Mouse (Mus musculus): Measurements from ENCODE around the gene Ankmy2.

The Ankmy2 gene

DNA sequence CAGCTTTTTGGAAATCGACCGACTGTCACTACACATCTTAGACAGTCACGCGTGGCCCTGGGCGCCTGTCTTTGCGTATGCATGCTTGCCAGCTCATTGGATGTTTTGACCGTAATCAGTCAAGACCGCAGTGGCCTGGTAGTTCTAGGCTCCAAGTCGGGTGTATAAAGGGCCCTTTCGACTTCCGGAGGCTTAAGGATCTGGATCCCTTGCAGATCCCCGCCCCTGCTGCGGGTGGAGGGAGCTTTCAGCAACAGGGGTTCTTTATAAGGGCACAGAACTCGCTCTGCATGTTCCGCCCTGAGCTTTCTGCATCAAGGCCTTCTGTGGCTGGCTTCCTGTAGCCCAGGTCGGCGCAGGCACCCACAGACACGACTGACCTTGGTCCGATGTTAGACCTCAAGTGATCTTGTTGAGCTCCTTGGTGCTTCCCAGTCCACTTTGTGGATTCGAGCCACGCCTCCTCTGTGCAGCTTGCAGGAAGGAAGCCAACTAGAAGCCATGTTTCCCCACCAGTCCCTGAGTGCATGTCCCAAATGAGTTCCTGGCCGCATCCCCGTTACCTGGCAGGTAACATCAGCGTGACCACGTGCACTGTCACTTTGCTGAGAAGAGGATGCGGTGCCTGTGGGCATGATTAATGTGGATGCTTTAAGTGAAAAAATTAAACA is 859 bp downstream of the Ankmy2 start, which contains the start of gene Bzw2:
Gene Bzw2 (minus strand): TSS at position 443 of the 671 bp plus-strand sequence.
- DNase-seq (ENCODE audit: low spot score in 2 of 2), result peak; percentile 71 to 76

DNA sequence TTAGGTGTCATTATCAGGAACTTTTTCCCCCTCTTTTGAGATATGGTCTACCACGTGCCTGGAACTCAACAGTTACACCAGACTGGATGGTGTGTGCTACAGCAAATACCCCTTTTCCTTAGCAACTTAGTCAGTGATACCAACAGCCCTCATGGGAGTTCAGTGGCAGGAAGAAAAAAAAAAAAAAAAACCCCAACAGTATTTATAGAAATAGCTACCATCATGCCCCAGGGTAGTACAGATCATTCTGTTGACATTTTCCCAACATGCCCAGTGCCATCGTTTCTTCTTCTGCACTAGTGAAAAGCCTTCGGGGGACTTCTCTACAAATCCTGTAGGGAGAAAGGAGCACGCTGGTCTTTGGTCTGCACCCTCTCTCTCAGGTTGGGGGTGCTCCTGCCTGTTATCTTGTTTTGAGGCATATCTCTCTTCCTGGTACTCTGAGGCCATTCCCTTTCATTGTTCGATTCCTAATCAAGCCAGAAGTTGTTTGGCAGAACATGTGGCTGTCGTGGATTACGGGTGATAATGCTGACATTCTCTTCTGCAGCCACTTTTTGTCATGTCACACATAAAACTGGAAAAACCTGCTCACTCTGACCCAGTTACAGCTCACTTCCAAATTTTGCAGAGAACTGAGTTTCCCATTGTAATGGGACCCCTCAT is 7.3 kb downstream of the Ankmy2 start:
- no peak for DNase-seq (ENCODE audit: low spot score in 2 of 2)

DNA sequence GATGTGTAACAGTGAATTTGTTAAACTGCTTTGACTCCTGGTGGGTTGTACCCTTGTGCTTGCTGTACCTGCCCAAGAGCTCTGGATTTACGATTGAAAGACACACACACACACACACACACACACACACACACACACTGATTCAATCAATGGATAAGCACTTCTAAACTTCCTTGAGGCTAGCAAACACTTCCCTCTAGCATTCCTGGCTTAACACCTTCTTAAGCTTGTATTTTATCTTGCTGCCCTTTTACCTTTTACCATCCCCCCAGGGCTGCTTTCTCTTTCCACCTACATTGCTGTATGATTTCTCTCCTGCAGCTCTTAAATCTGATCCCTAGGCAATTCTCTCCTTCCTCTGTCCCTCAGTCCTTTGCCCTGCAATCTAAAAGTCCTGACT is 8.4 kb downstream of the Ankmy2 start:
- DNase-seq (ENCODE audit: low spot score in 2 of 2), result no peak

DNA sequence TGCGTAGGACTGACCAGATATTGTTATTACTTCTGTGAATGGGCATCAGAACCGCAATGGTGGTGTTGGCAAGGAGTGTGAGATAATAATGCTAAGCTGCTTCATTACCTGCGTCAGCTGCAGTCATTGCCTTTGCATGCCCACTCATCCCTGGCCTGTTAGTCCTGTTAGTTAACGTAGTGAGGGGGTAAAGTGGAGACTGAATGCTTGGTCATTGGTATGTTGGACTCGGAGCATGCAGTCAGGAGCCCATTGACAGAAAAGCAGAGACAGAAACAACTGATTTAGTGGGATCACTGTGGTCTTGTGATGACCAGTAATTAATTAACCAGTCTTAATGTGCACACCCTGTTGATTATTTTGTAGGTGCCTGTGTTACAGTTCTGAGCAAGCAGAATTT is 20.3 kb downstream of the Ankmy2 start:
- DNase-seq (ENCODE audit: low spot score in 2 of 2), result no peak

DNA sequence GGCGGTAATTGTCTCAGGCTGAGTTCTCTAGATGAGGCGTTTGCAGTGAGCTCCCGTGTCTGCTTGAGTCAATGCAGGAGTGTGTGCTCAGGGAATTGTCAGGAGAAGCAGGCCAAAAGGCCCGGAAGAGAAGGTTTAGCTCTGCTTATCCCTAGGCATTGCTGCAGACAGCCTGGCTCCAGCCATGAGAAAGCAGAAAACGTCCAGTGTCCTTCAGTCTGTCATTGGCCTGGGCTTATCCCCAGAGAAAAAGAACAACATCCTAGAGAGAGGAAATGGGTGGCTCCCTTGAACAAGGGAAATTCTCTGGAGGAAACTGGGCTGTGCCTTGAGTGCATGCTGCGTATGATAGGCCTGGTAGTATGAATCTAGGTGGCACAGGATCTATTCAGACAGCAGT is 25.7 kb downstream of the Ankmy2 start:
- no peak for DNase-seq (ENCODE audit: low spot score in 2 of 2)

DNA sequence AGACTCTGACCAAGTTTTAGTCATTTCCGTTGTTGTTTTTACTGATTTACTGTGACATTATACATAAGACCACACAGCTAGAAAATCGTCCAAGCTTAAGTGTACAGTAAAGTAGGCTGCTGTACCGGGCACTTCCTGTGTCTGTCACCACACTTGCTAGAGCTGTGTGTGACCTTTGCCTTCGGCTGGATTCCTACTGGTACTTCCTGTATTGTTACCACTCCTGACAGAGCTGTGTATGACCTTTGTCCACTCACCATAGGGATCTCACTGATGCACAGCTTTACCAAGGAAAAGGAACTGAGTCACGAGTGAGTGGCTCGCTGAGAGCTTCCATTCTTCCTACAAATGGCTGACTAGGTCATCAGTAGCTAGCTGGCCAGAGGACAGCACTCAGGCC is 30.2 kb downstream of the Ankmy2 start:
- peak in 1 of 2 experiments; percentile 8 for DNase-seq (ENCODE audit: low spot score in 2 of 2)

DNA sequence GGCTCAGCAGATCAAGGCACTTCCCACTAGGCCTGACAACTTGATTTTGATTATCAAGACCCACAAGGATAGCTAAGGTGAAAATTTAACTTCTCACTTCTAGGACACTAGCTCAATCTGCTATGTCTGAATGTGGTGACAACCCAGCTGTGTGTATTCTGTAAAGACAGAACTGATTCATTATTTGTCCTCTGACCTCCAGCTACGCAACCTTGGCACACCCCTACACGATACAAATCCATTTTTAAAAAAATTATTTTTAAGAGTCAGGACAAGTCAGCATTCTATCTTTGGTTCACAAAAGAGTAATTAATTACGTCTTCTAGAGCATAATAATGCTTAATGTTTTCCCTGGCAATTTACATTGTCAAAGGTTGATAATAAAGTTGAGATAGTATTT is 32.7 kb downstream of the Ankmy2 start:
- DNase-seq (ENCODE audit: low spot score in 2 of 2), result no peak

DNA sequence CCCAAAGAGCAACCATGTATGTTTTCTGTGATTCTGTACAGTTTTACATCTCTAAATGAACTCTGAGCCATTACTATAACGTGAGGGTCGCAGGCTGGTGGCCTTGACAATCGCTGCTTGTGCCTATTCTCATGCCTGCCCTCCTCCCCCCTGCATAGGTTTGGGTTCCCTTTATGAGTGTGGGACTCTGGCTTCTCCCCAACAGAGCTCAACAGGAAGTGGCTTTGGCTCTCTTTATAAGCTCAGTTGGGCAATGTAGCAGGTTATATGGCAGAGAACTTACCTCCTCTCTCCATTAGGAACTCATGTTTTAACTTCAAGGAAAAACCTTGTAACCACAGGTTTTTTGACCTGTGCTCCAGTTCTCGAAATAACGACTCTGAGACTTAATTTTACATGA is 33.4 kb downstream of the Ankmy2 start:
- peak; percentile 27 to 33 for DNase-seq (ENCODE audit: low spot score in 2 of 2)

DNA sequence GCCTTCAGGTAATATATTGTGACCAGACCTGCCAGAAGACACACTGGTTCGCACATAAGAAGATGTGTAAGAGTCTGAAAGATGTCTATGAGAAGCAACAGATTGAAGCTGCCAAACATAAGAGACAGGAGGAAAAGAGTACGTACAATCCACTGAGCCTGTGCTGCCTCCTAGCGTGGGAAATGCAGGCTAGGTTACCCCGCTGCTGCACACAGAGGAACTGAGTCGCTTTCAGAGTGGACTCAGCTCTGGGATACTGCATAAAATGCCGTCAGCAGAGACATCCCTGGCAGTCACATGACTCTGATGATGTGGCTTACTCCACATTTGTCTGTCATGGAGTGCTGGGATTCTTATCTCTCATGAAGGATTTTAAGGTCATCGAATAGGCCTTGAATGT is 38.1 kb downstream of the Ankmy2 start:
- no peak for DNase-seq (ENCODE audit: low spot score in 2 of 2)

DNA sequence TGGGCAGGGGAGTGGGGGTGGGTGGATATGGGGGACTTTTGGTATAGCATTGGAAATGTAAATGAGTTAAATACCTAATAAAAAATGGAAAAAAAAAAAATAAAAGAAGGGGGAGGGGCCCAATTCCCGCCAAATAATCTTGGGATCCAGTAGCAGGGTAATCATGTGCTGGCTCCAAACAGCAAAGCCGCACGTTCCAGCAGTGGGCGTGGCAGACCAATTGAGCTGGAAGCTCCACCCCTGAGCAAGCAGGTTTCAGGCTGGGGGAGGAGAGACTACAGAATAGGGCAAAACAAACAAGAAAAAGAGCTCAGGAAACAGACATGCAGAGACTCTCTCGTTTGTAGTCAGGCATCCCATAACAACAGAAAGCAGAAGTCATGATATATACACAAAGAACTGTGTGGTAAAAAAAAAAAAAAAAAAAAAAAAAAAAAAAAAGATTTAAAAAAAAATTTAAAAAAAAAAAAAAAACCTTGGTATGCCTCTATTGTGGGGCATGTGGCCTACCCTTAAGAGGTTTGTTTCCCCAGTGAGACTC is 48.7 kb downstream of the Ankmy2 start:
- peak in 1 of 2 experiments; percentile 16 for DNase-seq (ENCODE audit: low spot score in 2 of 2)

DNA sequence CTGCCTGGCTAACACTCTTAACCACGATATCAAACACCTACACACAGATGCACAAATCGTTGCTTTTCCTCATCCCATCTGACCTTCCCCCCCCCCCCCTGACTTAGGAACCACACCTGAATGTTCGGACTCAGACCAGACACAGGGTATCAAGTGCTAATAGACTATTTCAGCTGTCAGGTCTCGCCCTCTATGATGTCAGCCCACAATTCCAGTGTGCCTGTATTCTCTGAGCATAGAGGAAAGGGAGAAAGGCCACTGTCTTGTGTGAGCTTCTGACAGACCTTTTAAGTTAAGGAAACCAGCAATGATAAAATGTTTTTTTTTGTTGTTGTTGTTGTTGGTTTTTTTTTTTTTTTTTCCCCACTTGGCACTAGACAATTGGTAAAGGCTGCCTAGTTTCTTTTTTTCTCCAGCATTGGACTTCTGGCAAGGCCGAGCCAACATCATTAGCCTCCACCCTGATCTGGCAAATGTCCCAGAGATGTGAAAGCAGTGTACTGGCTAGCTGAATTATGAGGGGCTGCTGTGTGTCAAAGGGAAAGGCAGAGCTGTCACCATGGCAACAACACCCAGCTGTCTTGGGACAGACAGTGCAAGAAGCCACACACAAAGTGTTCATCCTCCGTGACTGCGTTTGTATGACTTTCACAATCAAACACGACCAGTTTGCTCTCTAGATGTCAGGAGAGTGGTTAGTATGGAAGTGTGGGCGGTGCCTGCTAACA is 50.3 kb downstream of the Ankmy2 start:
- peak; percentile 37 to 41 for DNase-seq (ENCODE audit: low spot score in 2 of 2)

DNA sequence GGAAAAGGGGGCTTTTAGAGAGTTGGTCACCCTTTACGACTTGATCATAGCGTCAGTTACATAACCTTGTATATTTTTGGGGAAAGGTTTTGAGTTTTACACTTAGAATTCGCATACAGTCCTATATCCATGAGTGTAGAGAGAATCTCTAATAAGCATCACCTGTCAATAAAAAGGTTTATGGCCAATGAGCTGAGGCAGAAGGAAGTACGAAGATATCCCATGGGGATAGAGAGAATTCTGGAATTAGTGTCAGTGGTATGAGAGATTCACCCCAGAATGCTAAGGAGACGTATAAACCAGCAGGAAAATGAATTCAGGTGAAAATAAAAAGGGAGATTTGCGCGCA is 50.9 kb downstream of the Ankmy2 start:
- no peak for DNase-seq (ENCODE audit: low spot score in 2 of 2)

DNA sequence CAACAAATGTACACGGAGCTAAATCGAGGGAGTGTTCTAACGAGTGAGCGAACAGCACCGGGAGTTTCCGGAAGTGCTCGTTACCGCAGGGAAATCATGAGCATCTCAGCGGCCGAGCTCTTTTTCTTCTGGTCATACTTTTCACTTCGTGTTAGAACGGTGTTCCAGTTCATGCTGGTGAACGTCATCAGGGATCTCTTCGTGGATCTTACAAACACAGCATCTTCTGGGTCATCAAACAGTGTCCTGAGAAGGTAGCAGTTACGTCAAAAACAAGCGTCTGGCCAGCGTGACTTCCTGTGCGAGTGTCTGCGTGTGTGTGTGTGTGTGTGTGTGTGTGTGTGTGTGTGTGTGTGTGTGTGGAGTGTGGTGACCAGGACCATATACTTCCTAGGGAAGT is 51.5 kb downstream of the Ankmy2 start:
- no peak for DNase-seq (ENCODE audit: low spot score in 2 of 2)

DNA sequence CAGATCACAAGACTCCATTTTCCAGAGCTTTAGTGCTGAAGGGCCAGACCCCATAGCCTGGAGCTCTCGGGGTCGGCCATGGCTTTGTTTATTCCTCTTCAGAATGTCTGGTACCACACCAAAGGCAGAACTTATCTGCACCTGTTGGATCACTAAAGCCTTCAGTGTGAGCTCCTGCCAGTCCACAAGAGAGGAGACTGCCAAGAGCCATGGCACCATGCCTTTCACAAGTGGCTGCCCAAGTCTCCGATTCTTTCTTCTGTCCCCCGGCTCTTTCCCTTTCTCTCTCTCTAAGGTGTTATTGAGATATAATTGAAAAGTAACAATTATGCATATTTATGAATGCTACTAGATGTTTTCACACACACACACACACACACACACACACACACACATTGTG is 53.2 kb downstream of the Ankmy2 start:
- DNase-seq (ENCODE audit: low spot score in 2 of 2), result no peak

DNA sequence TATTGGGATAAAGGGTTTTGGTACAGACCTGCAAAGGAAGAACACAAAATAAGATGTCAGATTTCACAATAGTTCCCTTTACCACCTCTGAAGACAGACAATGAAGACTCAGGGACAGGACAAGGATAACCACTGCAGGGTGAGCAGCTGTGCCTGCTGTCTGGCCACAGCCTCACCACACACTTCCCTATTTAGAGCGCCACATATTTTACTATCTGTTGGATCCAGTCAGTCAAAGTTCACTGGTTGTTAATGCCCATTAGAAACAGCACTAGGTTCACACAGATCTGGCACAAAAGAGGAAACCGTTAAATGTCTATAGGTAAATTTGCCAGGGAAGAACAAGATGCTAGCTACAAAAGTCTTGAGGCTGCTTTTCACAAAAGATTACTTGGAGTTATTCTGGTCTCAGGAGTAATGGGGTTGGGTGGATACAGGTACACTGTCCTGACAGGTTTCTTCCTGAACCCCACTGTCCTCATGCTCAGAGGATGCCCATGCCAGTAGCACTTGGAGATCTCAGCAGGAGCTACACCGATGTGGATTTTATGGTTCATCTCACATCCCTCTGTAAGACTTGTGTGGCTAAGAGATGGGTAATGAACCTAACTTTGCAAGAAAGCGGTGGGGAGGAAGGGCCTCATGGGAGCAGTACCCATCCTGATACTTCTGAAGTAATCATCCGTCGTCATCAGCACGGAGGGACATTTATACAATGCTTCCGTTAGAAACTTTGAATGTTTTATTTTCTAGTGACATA is 57.7 kb downstream of the Ankmy2 start:
- peak; percentile 17 to 21 for DNase-seq (ENCODE audit: low spot score in 2 of 2)

DNA sequence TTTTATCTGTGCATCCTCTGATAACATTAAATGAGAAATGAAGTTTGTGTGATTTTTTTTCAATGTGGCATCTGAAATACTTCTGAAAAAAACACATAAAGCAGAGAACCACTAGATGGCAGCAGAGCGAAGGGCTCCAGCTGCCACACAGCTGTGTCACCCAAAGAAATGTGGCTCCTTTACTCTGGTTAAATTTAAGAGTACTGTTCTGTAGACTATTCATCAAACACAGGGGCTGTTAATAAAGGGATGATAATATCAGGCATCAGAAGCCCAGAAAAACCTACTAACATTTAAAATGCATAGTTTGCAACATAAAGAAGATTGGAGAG is 58.2 kb downstream of the Ankmy2 start:
- peak; percentile 27 to 30 for DNase-seq (ENCODE audit: low spot score in 2 of 2)

DNA sequence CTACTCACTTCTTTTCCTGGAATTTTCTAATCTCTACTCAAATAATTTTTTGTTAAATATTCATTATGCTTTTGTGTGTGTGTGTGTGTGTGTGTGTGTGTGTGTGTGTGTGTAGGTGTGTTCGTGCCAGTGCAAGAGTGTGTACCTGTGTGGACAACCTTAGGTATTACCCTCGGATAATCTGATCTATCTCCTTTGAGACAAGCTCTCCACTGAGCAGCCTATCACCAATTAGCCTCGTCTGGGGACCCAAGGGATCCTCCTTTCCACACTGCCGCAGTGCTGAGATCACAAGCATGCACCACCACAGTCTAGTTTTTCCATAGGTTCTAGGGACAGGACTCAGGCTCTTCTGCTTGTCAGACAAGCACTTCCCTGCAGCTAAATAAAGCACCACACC is 59.3 kb downstream of the Ankmy2 start:
- DNase-seq (ENCODE audit: low spot score in 2 of 2), result no peak

DNA sequence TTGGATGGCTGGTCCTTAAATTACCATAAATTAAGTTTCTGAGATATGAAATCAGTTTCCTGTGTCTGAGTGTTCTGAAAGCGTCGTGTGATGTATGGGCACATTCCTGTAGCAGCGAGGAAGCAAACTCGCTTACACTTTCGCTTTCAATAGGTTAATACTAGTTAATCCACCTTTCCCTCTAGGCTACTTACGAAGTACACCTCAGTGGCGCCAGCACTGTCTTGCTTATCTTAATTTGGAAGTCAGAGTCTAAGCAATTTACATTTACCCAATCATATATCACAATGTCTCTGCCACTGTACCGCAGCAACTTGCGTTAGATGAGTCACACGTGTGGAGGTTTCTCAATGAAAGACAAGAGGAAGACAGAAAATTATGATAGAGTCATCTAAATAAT is 60.0 kb downstream of the Ankmy2 start:
- DNase-seq (ENCODE audit: low spot score in 2 of 2), result no peak

DNA sequence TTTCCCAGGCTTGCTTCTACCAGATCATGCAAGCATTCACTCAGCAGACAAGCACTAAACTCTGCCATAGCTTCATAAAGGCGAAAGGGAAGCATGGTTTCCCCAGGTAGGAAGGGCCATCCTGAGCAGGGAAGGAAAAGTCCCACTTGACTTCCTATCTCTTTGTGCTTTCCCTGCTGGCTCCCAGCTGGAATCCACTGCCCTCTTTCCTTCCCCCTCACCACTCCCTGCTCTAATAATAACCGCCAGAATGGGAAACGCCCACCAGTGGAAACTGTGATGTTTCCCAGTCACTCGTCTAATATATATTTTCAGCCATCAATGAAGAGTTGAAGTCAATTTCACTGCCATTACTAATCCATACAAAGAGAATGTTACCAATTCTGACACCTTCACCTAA is 67.5 kb downstream of the Ankmy2 start:
- DNase-seq (ENCODE audit: low spot score in 2 of 2), result no peak

DNA sequence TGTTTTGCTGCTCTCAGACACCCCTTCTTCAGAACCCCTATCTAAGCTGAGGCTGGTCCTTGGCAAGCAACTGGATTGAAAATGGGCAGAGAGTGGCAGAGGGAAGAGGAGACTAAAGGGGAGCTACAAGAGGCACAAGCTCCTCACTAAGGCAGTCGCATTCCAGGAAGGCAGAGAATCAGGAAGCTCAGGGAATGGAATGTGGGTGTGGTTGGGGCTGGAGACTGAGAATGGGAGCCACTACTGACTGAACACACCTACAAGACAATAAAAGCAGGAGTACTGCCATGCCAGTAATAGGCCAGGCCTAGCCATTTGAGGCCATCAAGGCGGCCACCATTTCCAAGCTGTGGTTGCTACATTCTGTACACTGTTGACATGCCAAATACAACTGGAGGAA is 74.5 kb downstream of the Ankmy2 start:
- DNase-seq (ENCODE audit: low spot score in 2 of 2), result no peak

DNA sequence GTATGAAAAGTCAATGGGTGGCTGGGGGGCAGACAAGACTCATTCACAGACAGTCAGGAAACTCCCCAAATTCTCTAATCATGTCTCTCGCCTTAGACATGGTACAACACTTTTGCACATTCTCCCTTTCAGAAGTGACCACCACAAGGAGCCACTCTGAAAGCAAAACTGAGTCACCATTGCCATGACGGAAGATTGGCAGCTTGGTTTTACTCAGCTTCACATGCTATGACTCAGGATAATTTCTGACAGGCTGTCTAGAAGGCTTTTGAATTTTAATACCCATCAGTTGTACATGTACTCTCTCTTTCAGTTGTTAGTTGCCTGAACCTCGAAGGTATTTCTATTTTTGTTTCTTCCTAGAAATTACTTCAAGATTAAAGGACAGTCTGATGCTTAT is 84.3 kb downstream of the Ankmy2 start:
- DNase-seq (ENCODE audit: low spot score in 2 of 2), result no peak
